Mouse (Mus musculus) liver, adult (tissue): ENCODE measurements around the gene Lzic.

Experiments used
- GATA4 ChIP-seq: IDR thresholded peaks from 2 replicates; pipeline ENCODE4 v1.6.1; 2014; ENCODE audit warnings: mild to moderate bottlenecking, low read length; ENCODE audit not compliant: insufficient replicate concordance

Lzic gene

GRCm38 (mm10) chr4:149485053-149485824, at the start of gene Lzic, which contains the start of gene Nmnat1:
Gene Lzic, plus strand, starts transcription at chr4:149485229.
Gene Nmnat1, minus strand, starts transcription at chr4:149485202.
- TF ChIP-seq GATA4: no peak; the same call in 1 of the 2 replicates

- TF ChIP-seq GATA4: no peak
These were observed 44.5 kb upstream of the Lzic start for GRCm38 (mm10) chr4:149440576-149440975.

GRCm38 (mm10) chr4:149442436-149442835, 42.6 kb upstream of the Lzic start:
- no peak for TF ChIP-seq GATA4

GRCm38 (mm10) chr4:149444465-149444864, 40.6 kb upstream of the Lzic start:
- no peak for TF ChIP-seq GATA4

GRCm38 (mm10) chr4:149444964-149445701, 39.9 kb upstream of the Lzic start:
- TF ChIP-seq GATA4: no peak

GRCm38 (mm10) chr4:149445868-149446267, 39.2 kb upstream of the Lzic start:
- TF ChIP-seq GATA4: no peak

GRCm38 (mm10) chr4:149446309-149446708, 38.7 kb upstream of the Lzic start:
- TF ChIP-seq GATA4: no peak

GRCm38 (mm10) chr4:149450636-149451035, 34.4 kb upstream of the Lzic start:
- no peak for TF ChIP-seq GATA4

- no peak for TF ChIP-seq GATA4
These were observed 31.4 kb upstream of the Lzic start for GRCm38 (mm10) chr4:149453656-149454055.

- TF ChIP-seq GATA4: no peak
These were observed 30.8 kb upstream of the Lzic start for GRCm38 (mm10) chr4:149454263-149454662.

- no peak for TF ChIP-seq GATA4
These were observed 30.1 kb upstream of the Lzic start, which contains the start of gene Rbp7 for GRCm38 (mm10) chr4:149454879-149455278. Gene Rbp7, minus strand, starts transcription at chr4:149454978.

- no peak for TF ChIP-seq GATA4
These were observed 27.1 kb upstream of the Lzic start for GRCm38 (mm10) chr4:149457831-149458430.

GRCm38 (mm10) chr4:149458526-149458925, 26.5 kb upstream of the Lzic start:
- TF ChIP-seq GATA4: no peak

- TF ChIP-seq GATA4: no peak
These were observed 25.6 kb upstream of the Lzic start for GRCm38 (mm10) chr4:149459425-149459824.

GRCm38 (mm10) chr4:149461579-149462304, 23.3 kb upstream of the Lzic start:
- no peak for TF ChIP-seq GATA4
